Mouse (Mus musculus) forebrain, embryonic 16.5 days (tissue): ENCODE measurements around the gene Ugt2b38. TPM values are rescaled to one million over a fixed set of nuclear protein-coding genes. Genes with fewer than 3 reads are reported as not detected.
"Not testable (repeated sequence)": the region's sequence is repeated elsewhere in the genome, so short reads cannot be mapped to it uniquely, and the experiment has no call there.

Source experiments
- ATAC-seq: fragments of 200-750 bp; cut with Nextera tagmentation; 2 replicates; pipeline ENCODE4 v1.8.0; 2017; ENCODE audit warnings: mild to moderate bottlenecking, moderate library complexity
- H3K27ac ChIP-seq: fragments of 300-500 bp; sonication (generic); 2 replicates; pipeline ENCODE4 v1.5.1; 2014; ENCODE audit warnings: low read length, control low read depth
- H3K27me3 ChIP-seq: fragments of 300-500 bp; sonication (generic); replicated peaks from 2 replicates; pipeline ENCODE4 v1.6.1; 2014; ENCODE audit warnings: low read length; ENCODE audit not compliant: control insufficient read depth, insufficient read depth
- H3K36me3 ChIP-seq: fragments of 300-500 bp; sonication (generic); 2 replicates; pipeline ENCODE4 v1.6.1; 2014; ENCODE audit not compliant: control insufficient read depth, insufficient read depth
- H3K4me1 ChIP-seq: fragments of 300-500 bp; sonication (generic); replicated peaks from 2 replicates; pipeline ENCODE4 v1.6.1; 2014; ENCODE audit warnings: low read length; ENCODE audit not compliant: control insufficient read depth, insufficient read depth
- H3K4me2 ChIP-seq: fragments of 300-500 bp; sonication (generic); 2 replicates; pipeline ENCODE4 v1.6.1; 2014; ENCODE audit warnings: mild to moderate bottlenecking, low read length, control low read depth
- H3K4me3 ChIP-seq: fragments of 300-500 bp; sonication (generic); replicated peaks from 2 replicates; pipeline ENCODE4 v1.5.1; 2014; ENCODE audit warnings: mild to moderate bottlenecking, low read length, control low read depth
- H3K9ac ChIP-seq: fragments of 300-500 bp; sonication (generic); replicated peaks from 2 replicates; pipeline ENCODE4 v1.6.1; 2014; ENCODE audit warnings: low read depth, low read length, control low read depth
- H3K9me3 ChIP-seq: fragments of 300-500 bp; sonication (generic); 2 replicates; pipeline ENCODE4 v1.6.1; 2016; ENCODE audit warnings: low read length; ENCODE audit not compliant: control insufficient read depth
- WGBS: fragments of 180-500 bp; shearing (Covaris S2); extraction: QIAGEN DNeasy Blood & Tissue Kit; methylation state at CpG from one replicate; pipeline ENCODE4 v1.1.7; 2014; 5-methylcytosine and 5-hydroxymethylcytosine counted together
- polyA plus RNA-seq: library from polyadenylated mRNA; unstranded; fragments of >200 nt; fragmentation: Nextera tagmentation; extraction: Ambion mirVana; gene quantifications from 2 replicates; pipeline ENCODE4 v1.2.1, GENCODE M21; 2015

Ugt2b38 gene
- polyA plus RNA-seq, 1 experiment from 2014 or later = not detected

- no peak overlapping the region for H3K9ac ChIP-seq
- ATAC-seq = no peak
- 90% methylated on average over 2 of the region's 2 CpGs for WGBS
Measured at GRCm38 (mm10) chr5:87380234-87380633, 43.8 kb downstream of the Ugt2b38 start.

GRCm38 (mm10) chr5:87379825-87380224, 44.2 kb downstream of the Ugt2b38 start:
- no peak overlapping the region for H3K27ac ChIP-seq
- H3K4me3 ChIP-seq = no peak overlapping the region
- no peaks in the 10 kb centered on the region for H3K36me3 ChIP-seq
- no peaks in the 10 kb centered on the region for H3K9me3 ChIP-seq
- H3K4me1 ChIP-seq = no peaks in the 10 kb centered on the region
- H3K4me2 ChIP-seq = no peak overlapping the region
- H3K9ac ChIP-seq = no peak overlapping the region
- H3K27me3 ChIP-seq = no peaks in the 10 kb centered on the region
- no peak for ATAC-seq

More at GRCm38 (mm10) chr5:87380234-87380633, 43.8 kb downstream of the Ugt2b38 start:
- Histone ChIP-seq H3K36me3 (no peaks in the 10 kb centered on the region), H3K4me3 (no peak overlapping the region), H3K4me2 (no peak overlapping the region), H3K9me3 (no peaks in the 10 kb centered on the region), H3K27ac (no peak overlapping the region), H3K4me1 (no peaks in the 10 kb centered on the region), H3K27me3 (no peaks in the 10 kb centered on the region)

- no peak for ATAC-seq
- no peaks in the 10 kb centered on the region for H3K9me3 ChIP-seq
- WGBS = 85% methylated on average over 3 of the region's 3 CpGs
- no peak overlapping the region for H3K4me2 ChIP-seq
- no peaks in the 10 kb centered on the region for H3K36me3 ChIP-seq
- H3K4me1 ChIP-seq = no peaks in the 10 kb centered on the region
- H3K4me3 ChIP-seq = no peak overlapping the region
- no peak overlapping the region for H3K27ac ChIP-seq
- H3K27me3 ChIP-seq = no peaks in the 10 kb centered on the region
- no peak overlapping the region for H3K9ac ChIP-seq
Measured at GRCm38 (mm10) chr5:87375874-87376383, 48.1 kb downstream of the Ugt2b38 start.

GRCm38 (mm10) chr5:87373502-87373863, 50.5 kb downstream of the Ugt2b38 start:
- H3K27me3 ChIP-seq = no peaks in the 10 kb centered on the region
- ATAC-seq = no peak
- H3K27ac ChIP-seq = no peak overlapping the region
- 88% methylated on average over 1 of the region's 1 CpGs for WGBS
- no peak overlapping the region for H3K4me2 ChIP-seq
- H3K36me3 ChIP-seq = no peaks in the 10 kb centered on the region
- H3K9me3 ChIP-seq = no peaks in the 10 kb centered on the region
- H3K4me3 ChIP-seq = no peak overlapping the region
- no peaks in the 10 kb centered on the region for H3K4me1 ChIP-seq
- H3K9ac ChIP-seq = no peak overlapping the region

- ATAC-seq = not testable (repeated sequence)
- WGBS = 74% methylated on average over 4 of the region's 4 CpGs
Measured at GRCm38 (mm10) chr5:87372788-87373501, 51.1 kb downstream of the Ugt2b38 start.

More at GRCm38 (mm10) chr5:87372788-87373501, 51.1 kb downstream of the Ugt2b38 start:
- not testable (repeated sequence) for H3K9ac ChIP-seq, H3K4me1 ChIP-seq, H3K9me3 ChIP-seq, H3K27ac ChIP-seq, H3K4me3 ChIP-seq, H3K27me3 ChIP-seq, H3K4me2 ChIP-seq, H3K36me3 ChIP-seq

Other genes with a start within 250 kb of the Ugt2b38 start
- not detected in 2 replicates for gene Ugt2b37, start 169.4 kb downstream of the Ugt2b38 start, polyA plus RNA-seq
- not detected in 2 replicates for gene Ugt2a3, start 87.0 kb downstream of the Ugt2b38 start, polyA plus RNA-seq
- gene Ugt2a2, start 58.1 kb upstream of the Ugt2b38 start, polyA plus RNA-seq = 0.30 and 0.52 TPM in 2 replicates
- not detected in 2 replicates for gene Gm43638, start 62.6 kb upstream of the Ugt2b38 start, polyA plus RNA-seq
- gene Ugt2a1, start 66.7 kb upstream of the Ugt2b38 start, polyA plus RNA-seq = 0.80 TPM in 1 of 2 replicates, not detected in the other
- not detected in 2 replicates for gene Sult1b1, start 114.0 kb upstream of the Ugt2b38 start, polyA plus RNA-seq
- gene Sult1d1, start 144.8 kb upstream of the Ugt2b38 start, polyA plus RNA-seq = 0.50 TPM in 1 of 2 replicates, not detected in the other
- gene Sult1e1, start 167.4 kb upstream of the Ugt2b38 start, polyA plus RNA-seq = not detected in 2 replicates
- gene Csn1s1, start 242.0 kb upstream of the Ugt2b38 start, polyA plus RNA-seq = not detected in 2 replicates